Mouse (Mus musculus) heart, embryonic 11.5 days (tissue): ENCODE measurements around the gene Vps53. TPM values are rescaled to one million over a fixed set of nuclear protein-coding genes. Genes with fewer than 3 reads are reported as not detected.

Experiments used
- ATAC-seq: fragments of 200-750 bp; cut with Nextera tagmentation; replicated peaks from 2 replicates; pipeline ENCODE4 v1.8.0; 2017; ENCODE audit warnings: moderate library complexity; ENCODE audit not compliant: insufficient number of reproducible peaks, low FRiP score, low TSS enrichment
- H3K27ac ChIP-seq: fragments of 300-500 bp; sonication (generic); 2 replicates; pipeline ENCODE4 v1.5.1; 2014; ENCODE audit warnings: mild to moderate bottlenecking, low read depth, low read length
- H3K27me3 ChIP-seq: fragments of 300-500 bp; sonication (generic); 2 replicates; pipeline ENCODE4 v1.6.1; 2014; ENCODE audit warnings: mild to moderate bottlenecking, low read length, mixed read lengths; ENCODE audit not compliant: control insufficient read depth, insufficient read depth
- H3K36me3 ChIP-seq: fragments of 300-500 bp; sonication (generic); 2 replicates; pipeline ENCODE4 v1.6.1; 2014; ENCODE audit warnings: mild to moderate bottlenecking, low read length, moderate library complexity, mixed read lengths; ENCODE audit not compliant: control insufficient read depth, insufficient read depth
- H3K4me1 ChIP-seq: fragments of 300-500 bp; sonication (generic); 2 replicates; pipeline ENCODE4 v1.6.1; 2014; ENCODE audit warnings: low read length; ENCODE audit not compliant: control insufficient read depth, insufficient read depth
- H3K4me2 ChIP-seq: fragments of 300-500 bp; sonication (generic); 2 replicates; pipeline ENCODE4 v1.6.1; 2014; ENCODE audit warnings: mild to moderate bottlenecking, moderate library complexity
- H3K4me3 ChIP-seq: fragments of 300-500 bp; sonication (generic); 2 replicates; pipeline ENCODE4 v1.5.1; 2014; ENCODE audit warnings: low read depth, low read length
- H3K9ac ChIP-seq: fragments of 300-500 bp; sonication (generic); 2 replicates; pipeline ENCODE4 v1.6.1; 2014; ENCODE audit warnings: mild to moderate bottlenecking, low read depth, low read length, moderate library complexity
- H3K9me3 ChIP-seq: fragments of 300-500 bp; sonication (generic); replicated peaks from 2 replicates; pipeline ENCODE4 v1.6.1; 2016; ENCODE audit warnings: low read length; ENCODE audit not compliant: control insufficient read depth
- WGBS: fragments of 180-500 bp; shearing (Covaris S2); extraction: QIAGEN DNeasy Blood & Tissue Kit; methylation state at CpG from one replicate; pipeline ENCODE4 v1.1.7; 2014; ENCODE audit not compliant: insufficient replicate concordance; 5-methylcytosine and 5-hydroxymethylcytosine counted together
- polyA plus RNA-seq: library from polyadenylated mRNA; unstranded; fragments of >200 nt; fragmentation: Nextera tagmentation; extraction: Ambion mirVana; gene quantifications from 2 replicates; pipeline ENCODE4 v1.2.1, GENCODE M21; 2014

Vps53 gene
- polyA plus RNA-seq, 1 experiment from 2014 or later, result 33.7 TPM

DNA sequence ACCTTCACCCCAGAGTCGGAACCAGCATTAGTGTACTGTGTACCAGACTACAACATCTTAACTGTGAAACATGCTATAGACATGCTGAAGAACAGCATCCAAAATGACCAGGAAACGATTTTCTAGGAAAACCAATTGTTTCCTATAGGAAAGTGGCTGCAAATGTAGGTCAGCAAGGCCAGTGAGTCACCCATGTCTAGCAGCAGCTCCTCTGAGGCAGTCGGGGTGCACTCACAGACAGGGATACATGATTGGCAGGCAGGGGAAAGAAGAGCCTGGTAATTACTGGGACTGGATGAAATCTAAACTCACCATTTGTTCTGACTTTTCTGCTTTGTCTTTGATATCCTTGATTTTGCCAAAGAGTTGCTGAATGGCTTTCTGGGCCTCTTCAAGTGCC, 41.5 kb downstream of the Vps53 start:
- Histone ChIP-seq H3K27me3 (no peaks in the 10 kb centered on the region), H3K9ac (no peak overlapping the region), H3K4me1 (no peaks in the 10 kb centered on the region), H3K27ac (no peak overlapping the region), H3K36me3 (peaks cover 10% of the 10 kb centered on the region), H3K9me3 (no peaks in the 10 kb centered on the region), H3K4me3 (no peak overlapping the region), H3K4me2 (no peak overlapping the region)
- no peak for ATAC-seq
- WGBS, result 79% methylated on average over 3 of the region's 3 CpGs

DNA sequence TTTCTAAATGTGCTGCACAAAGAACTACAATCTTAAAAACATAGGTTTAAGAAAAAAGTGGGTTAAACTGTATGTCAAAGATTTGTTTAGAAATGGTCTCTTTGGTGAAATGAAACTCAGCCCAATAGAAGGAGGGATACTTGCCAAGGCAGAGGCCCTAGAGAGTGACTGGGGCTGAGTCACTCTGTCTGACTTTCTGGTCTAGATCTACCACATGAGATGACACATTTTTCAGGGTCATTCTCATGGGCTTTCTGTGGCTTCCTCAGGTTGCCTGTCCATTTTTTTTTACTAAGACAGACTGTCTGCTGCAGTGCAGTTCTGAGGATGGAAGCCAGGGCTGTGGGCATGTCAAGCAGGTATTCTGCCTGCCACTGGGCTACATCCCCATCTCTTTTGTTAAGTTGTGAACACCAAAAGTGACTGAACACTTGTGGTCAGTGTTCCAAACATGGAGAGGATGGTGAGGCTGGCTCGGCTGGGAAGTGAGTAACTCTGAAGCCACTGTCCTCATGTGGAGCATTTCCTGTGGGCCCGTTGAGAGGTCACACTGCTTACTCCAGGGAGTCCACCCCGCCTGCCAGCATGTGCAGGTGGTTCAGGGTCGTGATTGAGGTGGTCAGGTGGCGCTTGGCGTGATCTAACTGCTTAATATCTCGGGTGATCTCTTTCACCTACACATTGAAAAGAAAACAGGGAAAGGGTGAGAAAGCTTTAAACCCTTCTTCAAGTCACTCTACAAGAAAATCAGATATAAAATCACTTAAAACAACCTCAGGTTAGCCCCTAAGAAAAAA, 43.6 kb downstream of the Vps53 start:
- H3K4me3 ChIP-seq, result no peak overlapping the region
- peaks cover 10% of the 10 kb centered on the region for H3K36me3 ChIP-seq
- H3K9ac ChIP-seq, result no peak overlapping the region
- no peaks in the 10 kb centered on the region for H3K27me3 ChIP-seq
- no peak overlapping the region for H3K27ac ChIP-seq
- H3K9me3 ChIP-seq, result no peaks in the 10 kb centered on the region
- no peak for ATAC-seq
- H3K4me2 ChIP-seq, result no peak overlapping the region
- no peaks in the 10 kb centered on the region; the same call in 1 of the 2 replicates for H3K4me1 ChIP-seq
- 82% methylated on average over 7 of the region's 7 CpGs for WGBS

DNA sequence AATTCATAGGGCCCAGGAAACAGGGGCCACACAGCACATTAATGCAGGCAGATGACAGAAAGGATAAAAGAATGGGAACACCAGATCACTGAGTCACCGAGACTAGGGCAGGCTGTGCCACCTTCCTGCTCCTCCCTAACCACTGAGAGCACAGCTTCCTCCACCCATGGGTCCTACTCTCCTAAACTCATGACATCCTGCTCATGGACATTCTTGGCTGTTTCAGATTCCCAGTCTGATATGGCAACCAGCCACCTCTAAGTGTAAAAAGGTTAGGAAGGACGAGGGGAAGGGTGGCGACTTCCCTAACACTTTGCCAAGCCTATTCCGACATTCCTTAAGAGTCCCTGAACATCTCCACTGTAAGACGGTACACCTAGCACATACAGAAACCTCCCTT, 48.6 kb downstream of the Vps53 start:
- Histone ChIP-seq H3K27ac (no peak overlapping the region), H3K36me3 (peaks cover 4% of the 10 kb centered on the region), H3K9ac (no peak overlapping the region), H3K4me3 (no peak overlapping the region), H3K4me2 (no peak overlapping the region), H3K9me3 (no peaks in the 10 kb centered on the region), H3K27me3 (no peaks in the 10 kb centered on the region), H3K4me1 (peaks cover 6% of the 10 kb centered on the region; the same call in 1 of the 2 replicates)
- WGBS, result 74% methylated on average over 5 of the region's 5 CpGs
- ATAC-seq, result no peak

DNA sequence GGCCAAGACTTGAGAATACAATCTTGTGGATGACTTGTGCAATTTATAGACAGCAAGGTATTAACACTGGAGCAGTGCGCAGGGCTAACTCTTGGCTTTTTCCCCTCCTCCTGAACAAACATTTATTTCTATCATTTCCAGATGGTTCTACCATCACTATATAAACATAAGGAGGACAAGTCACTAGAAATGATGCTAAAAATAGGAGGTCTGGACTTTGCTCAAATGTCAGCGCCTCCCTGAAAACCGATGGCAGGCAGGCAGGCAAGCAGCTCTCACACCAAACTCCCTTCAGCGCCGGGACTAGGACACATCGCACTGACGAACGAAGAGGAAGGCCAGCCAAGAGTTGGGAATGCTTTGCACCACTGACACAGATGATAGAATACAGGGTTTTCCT, 54.1 kb downstream of the Vps53 start:
- Histone ChIP-seq H3K4me1 (peaks cover 20% of the 10 kb centered on the region), H3K9me3 (no peaks in the 10 kb centered on the region), H3K4me3 (no peak overlapping the region), H3K4me2 (peak overlapping the region; percentile 31), H3K27me3 (no peaks in the 10 kb centered on the region), H3K27ac (peak overlapping the region; percentile 22), H3K36me3 (no peaks in the 10 kb centered on the region), H3K9ac (no peak overlapping the region)
- 30% methylated on average over 8 of the region's 8 CpGs for WGBS
- ATAC-seq, result no peak

DNA sequence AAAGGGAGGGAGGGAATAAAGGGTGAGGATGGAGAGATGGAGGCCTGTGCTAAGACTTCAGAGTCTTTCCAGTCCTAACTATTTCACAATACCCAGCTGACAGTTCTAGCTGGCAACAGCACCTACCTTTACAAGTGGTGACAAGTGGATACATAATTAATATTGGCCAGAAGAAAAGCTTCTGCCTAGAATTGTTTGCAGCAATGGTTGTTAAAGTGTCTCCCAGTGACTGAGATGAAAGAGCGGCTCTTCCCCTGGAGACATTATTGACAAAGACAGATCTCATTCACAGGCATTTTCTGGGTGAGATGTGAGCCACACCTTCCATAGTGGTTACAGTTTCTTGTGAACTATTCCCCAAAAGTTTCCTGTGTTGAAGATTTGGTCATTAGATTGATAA, 55.9 kb downstream of the Vps53 start:
- Histone ChIP-seq H3K9ac (no peak overlapping the region), H3K36me3 (no peaks in the 10 kb centered on the region), H3K4me1 (peaks cover 23% of the 10 kb centered on the region), H3K4me2 (no peak overlapping the region), H3K4me3 (no peak overlapping the region), H3K27ac (no peak overlapping the region), H3K9me3 (no peaks in the 10 kb centered on the region), H3K27me3 (no peaks in the 10 kb centered on the region)
- ATAC-seq, result no peak
- WGBS, result 95% methylated on average over 1 of the region's 1 CpGs

DNA sequence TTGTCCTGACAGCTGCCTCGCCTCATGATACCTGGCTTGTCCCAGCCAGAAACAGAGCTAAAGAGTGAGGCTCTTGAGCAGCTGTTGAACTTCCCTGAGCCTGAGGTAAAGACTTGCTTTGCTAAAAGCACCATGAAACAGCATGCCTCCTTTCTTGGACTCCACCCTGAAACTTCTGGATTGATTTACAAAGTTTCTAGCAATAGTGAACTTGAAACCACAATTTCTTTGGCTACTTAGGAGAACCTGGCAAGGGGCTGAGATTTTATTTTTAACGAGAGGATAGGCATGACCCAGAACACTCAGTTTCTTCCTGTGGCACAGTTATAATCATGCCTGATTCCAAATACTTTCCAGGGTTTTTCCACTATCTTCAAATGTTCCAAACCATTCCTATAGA, 56.9 kb downstream of the Vps53 start:
- Histone ChIP-seq H3K9me3 (no peaks in the 10 kb centered on the region), H3K9ac (no peak overlapping the region), H3K36me3 (no peaks in the 10 kb centered on the region), H3K4me2 (no peak overlapping the region), H3K27me3 (no peaks in the 10 kb centered on the region), H3K4me1 (peaks cover 23% of the 10 kb centered on the region), H3K4me3 (no peak overlapping the region), H3K27ac (no peak overlapping the region)
- WGBS, result 79% methylated on average over 2 of the region's 2 CpGs
- no peak for ATAC-seq

DNA sequence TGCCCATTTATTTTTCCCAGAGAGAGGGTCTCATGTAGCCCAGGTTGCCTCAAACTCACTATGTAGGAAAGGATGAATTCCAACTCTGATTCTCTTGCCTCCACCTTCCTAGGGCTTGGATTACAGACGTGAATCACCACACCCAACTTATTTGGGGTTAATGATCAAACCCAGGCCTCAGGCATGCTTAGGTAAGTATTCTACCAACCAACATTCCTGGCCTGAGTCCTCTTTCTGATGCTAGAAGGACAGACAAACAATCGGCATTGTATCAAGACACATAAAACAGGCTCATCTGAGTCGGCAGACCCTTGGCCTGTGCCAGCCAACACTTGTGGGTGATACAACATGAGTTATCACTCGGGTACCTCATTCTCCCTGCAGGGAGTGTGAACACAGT, 58.4 kb downstream of the Vps53 start:
- Histone ChIP-seq H3K27ac (no peak overlapping the region), H3K4me3 (no peak overlapping the region), H3K4me1 (peaks cover 20% of the 10 kb centered on the region), H3K9ac (no peak overlapping the region), H3K27me3 (no peaks in the 10 kb centered on the region), H3K4me2 (no peak overlapping the region), H3K9me3 (no peaks in the 10 kb centered on the region), H3K36me3 (0 out of 2 replicates have a peak, but pooled peaks cover 2% of the 10 kb centered on the region)
- no peak for ATAC-seq
- 81% methylated on average over 4 of the region's 4 CpGs for WGBS

DNA sequence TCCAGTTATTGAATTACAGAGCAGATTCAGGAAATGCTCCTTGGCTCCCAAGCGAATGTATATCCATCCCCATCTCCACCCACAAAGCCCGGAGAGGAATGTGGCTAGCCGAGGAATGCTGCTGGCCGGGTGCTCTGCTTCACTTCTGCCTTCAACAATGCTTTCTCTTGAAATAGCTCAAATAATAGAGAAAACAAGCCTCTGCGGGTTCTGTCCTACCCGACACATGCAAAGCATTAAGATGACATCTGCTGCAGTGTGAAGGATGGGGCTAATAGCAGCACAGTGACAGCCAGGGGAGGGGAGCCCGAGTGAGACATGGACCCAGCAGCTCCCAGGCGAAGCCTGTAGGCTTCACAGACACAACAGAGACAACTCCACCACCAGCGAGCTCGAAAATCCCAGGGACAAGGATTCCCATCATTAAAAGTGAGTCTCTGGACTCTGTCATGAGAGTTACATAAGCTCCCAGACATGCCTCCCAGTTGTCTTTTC, 59.0 kb downstream of the Vps53 start:
- ATAC-seq, result no peak
- Histone ChIP-seq H3K27ac (no peak overlapping the region), H3K9me3 (no peaks in the 10 kb centered on the region), H3K27me3 (no peaks in the 10 kb centered on the region), H3K4me1 (peaks cover 16% of the 10 kb centered on the region), H3K36me3 (0 out of 2 replicates have a peak, but pooled peaks cover 2% of the 10 kb centered on the region), H3K9ac (no peak overlapping the region), H3K4me3 (no peak overlapping the region), H3K4me2 (no peak overlapping the region)
- WGBS, result 42% methylated on average over 10 of the region's 10 CpGs

DNA sequence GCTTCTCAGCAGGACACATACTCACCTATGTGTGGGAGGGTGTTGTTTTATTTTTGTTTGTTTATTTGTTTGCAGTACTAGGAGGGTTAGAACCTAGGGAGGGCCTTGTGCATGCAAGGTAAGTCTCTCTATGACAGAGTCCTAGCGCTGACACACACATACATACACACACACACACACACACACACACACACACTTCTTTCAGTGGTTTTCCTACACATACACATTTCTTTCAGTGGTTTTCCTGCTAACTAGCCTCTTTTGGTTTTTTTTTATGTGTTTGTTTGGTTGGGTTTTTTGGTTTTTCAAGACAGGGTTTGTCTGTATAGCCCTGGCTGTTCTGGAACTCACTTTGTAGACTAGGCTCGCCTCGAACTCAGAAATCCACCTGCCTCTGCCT, 69.0 kb downstream of the Vps53 start:
- Histone ChIP-seq H3K27me3 (no peaks in the 10 kb centered on the region), H3K4me3 (no peak overlapping the region), H3K9ac (no peak overlapping the region), H3K4me2 (no peak overlapping the region), H3K27ac (no peak overlapping the region), H3K36me3 (peaks cover 11% of the 10 kb centered on the region; the same call in 1 of the 2 replicates), H3K9me3 (no peaks in the 10 kb centered on the region), H3K4me1 (no peaks in the 10 kb centered on the region)
- ATAC-seq, result no peak
- WGBS, result 94% methylated on average over 3 of the region's 3 CpGs
